Mouse (Mus musculus): ENCODE measurements around the gene Gbp4.
"Not testable (repeated sequence)": the region's sequence is repeated elsewhere in the genome, so short reads cannot be mapped to it uniquely, and the experiment has no call there.

The Gbp4 gene

DNA sequence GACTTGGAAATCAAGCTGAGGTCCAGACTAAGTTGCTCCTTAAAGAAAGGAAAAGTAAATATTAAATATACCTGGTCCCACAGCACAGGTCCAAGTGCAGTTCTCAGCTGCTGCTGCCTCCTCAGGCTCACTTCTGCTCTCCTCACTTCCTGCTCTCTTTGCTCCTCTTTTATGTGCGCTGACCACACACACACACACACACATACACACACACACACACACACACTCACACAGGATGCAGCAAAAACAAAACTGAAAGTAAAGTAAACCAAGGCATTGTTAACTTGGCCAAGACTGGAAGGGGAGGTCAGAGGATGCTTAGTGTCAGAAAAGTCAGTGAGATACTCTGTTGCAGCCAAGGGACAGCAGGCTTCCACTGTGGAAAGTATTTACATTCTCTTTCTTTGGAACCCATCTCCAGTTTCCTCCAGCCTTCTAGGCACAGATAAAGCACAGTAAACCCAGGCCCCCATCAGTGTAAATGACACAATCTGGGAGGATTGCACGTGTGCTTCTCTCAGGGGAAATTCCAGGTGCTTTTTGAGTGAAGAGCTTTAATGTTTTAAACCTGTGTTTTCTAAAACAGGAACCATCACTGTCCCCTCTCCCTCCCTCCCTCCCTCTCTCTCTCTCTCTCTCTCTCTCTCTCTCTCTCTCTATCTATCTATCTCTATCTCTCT is at the start of gene Gbp4, which contains the start of the genes Gbp9 and Gbp8:
Gene Gbp4 (minus strand): TSS at position 178 of the 680 bp plus-strand sequence.
Gene Gbp9 (minus strand): TSS at position 131 of the 680 bp plus-strand sequence.
Gene Gbp8 (minus strand): TSS at position 132 of the 680 bp plus-strand sequence.
- peak; percentile 83 for DNase-seq (ENCODE audit: low read depth, low spot score)

DNA sequence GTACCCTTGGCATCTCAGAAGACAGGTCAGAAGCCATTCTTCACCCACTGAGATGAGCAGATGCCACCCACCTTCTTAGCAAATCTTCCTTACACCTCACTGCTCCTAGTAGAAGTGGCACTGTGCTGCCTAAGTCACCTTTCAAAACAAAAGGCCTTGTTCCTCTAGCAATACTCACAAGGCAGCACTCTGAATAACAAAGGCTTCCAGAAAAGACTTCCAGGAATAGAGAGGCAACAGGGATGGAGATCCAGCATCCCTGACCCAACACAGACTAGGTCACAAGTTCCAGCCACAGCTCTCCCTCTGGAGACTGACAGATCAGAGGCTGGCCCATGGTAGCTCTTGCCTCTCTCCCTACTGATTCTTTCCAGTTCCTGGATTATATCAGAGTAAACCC is 42.1 kb upstream of the Gbp4 start:
- Histone ChIP-seq H3K27me3 (ENCODE audit: control insufficient read depth, insufficient read depth, low read length, poor library complexity, severe bottlenecking) (no peaks in the 10 kb centered on the region), H3K36me3 (ENCODE audit: control insufficient read depth, insufficient read depth, low read length, poor library complexity, severe bottlenecking) (no peaks in the 10 kb centered on the region)
- no peak for DNase-seq (ENCODE audit: low read depth, low spot score)

More for the DNA sequence above, at the start of gene Gbp4, which contains the start of the genes Gbp9 and Gbp8:
- not testable (repeated sequence) for H3K27me3 ChIP-seq (ENCODE audit: control insufficient read depth, insufficient read depth, low read length, poor library complexity, severe bottlenecking); H3K36me3 ChIP-seq (ENCODE audit: control insufficient read depth, insufficient read depth, low read length, poor library complexity, severe bottlenecking)

DNA sequence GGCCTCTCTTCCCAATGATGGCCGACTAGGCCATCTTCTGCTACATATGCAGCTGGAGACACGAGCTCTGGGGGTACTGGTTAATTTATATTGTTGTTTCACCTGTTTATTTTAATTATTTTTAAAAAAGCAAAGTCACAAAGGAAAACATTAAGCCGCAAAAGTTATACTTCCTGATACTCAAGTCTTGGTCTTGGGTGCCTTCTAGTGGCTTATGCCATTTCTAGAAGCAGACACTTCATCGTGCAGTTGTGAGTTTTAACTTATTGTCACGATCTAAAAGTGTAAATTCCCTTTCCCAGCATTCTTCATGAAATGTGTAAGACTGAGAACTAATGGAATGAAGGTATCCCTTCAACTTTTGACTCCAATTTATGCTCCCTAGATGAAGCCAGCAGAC is 17.2 kb upstream of the Gbp4 start:
- H3K27me3 ChIP-seq (ENCODE audit: control insufficient read depth, insufficient read depth, low read length, poor library complexity, severe bottlenecking): no peaks in the 10 kb centered on the region
- peak; percentile 40 for DNase-seq (ENCODE audit: low read depth, low spot score)
- H3K36me3 ChIP-seq (ENCODE audit: control insufficient read depth, insufficient read depth, low read length, poor library complexity, severe bottlenecking): no peaks in the 10 kb centered on the region

DNA sequence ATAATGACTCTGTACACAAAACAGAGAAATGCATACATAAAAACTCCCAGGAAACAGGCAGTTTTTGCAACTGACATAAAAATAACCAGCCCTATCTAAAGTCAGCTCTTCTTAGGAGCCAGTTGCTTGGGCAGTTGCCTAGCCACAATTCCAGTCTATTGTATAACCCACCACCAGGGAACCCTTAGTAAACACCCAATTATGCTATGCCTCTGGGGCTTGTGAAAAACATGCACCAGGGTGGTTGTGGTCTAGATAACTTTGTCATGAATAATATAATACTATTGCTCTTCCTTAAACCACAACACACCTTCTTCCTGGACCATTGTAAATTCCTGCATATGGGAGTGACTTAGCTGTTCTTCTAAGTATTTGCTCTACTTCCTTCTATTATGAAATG is 14.7 kb upstream of the Gbp4 start:
- Histone ChIP-seq H3K27me3 (ENCODE audit: control insufficient read depth, insufficient read depth, low read length, poor library complexity, severe bottlenecking) (no peaks in the 10 kb centered on the region), H3K36me3 (ENCODE audit: control insufficient read depth, insufficient read depth, low read length, poor library complexity, severe bottlenecking) (no peaks in the 10 kb centered on the region)
- no peak for DNase-seq (ENCODE audit: low read depth, low spot score)

DNA sequence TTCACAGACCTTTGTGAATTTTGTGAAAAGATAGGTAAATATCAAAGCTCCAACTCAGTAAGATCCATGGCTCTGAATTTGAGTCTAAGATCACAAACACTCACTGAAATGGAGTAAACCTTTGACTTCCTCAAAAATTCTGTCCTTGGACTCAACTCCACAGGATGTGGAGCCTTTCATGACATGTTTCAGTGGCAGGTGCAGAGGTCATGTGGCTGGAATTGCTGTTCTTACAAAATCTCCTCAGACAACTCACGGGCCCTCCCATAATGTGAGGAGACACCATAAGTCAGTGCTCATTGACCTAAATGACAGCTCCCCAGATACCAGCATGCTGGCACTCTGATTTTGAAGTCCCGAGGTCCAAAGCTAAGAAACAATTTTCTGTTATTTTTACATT is 8.7 kb upstream of the Gbp4 start:
- not testable (repeated sequence) for DNase-seq (ENCODE audit: low read depth, low spot score); H3K36me3 ChIP-seq (ENCODE audit: control insufficient read depth, insufficient read depth, low read length, poor library complexity, severe bottlenecking); H3K27me3 ChIP-seq (ENCODE audit: control insufficient read depth, insufficient read depth, low read length, poor library complexity, severe bottlenecking)

DNA sequence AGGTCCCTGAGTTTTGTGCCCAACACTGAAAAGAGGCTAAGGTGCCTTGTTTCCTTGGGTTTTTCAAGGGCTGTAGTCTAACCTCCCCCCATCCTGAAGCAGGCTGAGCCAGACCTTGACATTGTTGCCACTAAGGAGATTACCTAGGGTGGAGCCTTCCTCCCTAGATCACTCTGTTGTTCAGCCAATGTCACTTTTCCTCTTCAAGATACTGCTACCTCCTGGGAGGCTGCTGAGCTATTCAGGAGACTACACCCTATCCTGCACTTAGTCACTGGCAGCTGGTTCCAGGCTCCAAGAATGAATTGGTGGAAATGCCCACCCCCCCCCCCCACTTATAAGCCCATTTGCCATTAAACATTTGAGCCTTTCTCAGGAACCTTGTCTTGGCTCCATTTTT is 7.1 kb upstream of the Gbp4 start:
- no peak for DNase-seq (ENCODE audit: low read depth, low spot score)
- Histone ChIP-seq H3K27me3 (ENCODE audit: control insufficient read depth, insufficient read depth, low read length, poor library complexity, severe bottlenecking) (no peaks in the 10 kb centered on the region), H3K36me3 (ENCODE audit: control insufficient read depth, insufficient read depth, low read length, poor library complexity, severe bottlenecking) (no peaks in the 10 kb centered on the region)

DNA sequence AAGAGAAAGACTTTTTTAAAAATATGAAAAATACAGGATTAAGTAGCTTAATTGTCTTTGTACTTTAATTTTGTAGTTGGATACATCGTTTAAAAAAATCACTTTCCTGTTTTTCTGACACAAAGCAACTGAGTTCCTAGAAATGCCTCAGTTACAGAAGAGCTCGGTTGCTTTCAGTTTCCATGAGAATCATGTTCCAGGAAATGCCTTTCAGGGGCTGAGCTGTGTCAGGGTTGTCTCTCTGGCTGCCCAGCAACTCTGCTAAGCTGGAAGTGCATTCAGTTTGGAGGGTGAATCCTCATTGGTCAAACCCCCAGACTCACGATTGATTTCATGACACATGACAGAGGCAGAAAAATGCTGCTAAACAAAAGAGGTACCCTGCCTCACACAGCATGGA is 6.3 kb upstream of the Gbp4 start:
- H3K36me3 ChIP-seq (ENCODE audit: control insufficient read depth, insufficient read depth, low read length, poor library complexity, severe bottlenecking); H3K27me3 ChIP-seq (ENCODE audit: control insufficient read depth, insufficient read depth, low read length, poor library complexity, severe bottlenecking): not testable (repeated sequence)
- peak; percentile 15 for DNase-seq (ENCODE audit: low read depth, low spot score)

DNA sequence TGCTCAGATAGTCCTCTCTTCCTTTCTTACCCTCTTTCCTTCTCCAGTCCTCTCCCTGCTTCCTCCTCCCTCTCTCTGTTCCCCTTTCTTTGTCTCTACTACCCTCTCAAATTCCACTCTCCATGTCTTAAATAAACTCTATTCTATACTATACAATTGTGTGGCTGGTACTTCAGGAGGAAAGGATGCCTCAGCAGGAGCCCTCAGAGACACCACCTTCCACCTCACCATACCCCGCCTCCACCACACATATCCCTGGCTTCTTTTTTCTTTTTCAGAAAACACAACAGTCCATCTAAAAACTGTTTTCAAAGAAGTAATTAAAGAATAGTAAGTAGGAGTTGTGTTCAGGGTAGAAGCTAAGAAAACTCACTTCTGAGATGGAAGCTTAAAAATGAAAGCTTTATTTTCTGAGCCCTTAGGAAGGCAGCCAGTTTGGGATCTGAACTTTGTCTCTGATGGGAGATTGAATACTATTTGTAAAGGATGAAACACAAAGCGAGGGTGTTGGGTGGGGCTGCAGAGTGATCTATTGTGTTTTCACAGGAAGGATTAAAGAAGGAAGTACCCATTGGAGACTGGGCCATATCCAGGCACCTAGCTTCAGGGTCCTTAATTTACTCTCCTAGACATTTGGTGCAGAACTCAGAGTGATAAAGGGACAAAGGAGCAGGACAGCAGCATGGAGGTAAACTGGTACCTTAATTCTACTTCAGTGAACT is 864 bp upstream of the Gbp4 start:
- not testable (repeated sequence) for H3K27me3 ChIP-seq (ENCODE audit: control insufficient read depth, insufficient read depth, low read length, poor library complexity, severe bottlenecking); DNase-seq (ENCODE audit: low read depth, low spot score); H3K36me3 ChIP-seq (ENCODE audit: control insufficient read depth, insufficient read depth, low read length, poor library complexity, severe bottlenecking)

DNA sequence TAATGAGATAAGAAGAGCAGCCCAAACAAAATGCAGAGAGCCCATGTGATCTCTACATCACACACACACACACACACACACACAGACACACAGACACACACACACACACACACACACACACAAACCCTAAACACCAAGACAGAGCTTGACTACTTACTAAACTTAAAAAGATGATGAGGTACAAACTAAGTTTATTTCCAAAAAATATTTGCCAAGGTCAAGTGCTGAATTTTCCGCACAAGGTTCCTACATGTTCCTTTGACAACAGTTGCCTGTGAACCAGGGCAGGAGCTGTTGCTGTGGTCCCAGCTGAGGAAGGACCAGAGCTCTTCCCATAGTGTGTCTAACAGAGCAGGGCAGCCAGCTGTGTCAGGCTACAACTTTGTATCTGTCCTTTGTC is 480 bp downstream of the Gbp4 start:
- DNase-seq (ENCODE audit: low read depth, low spot score): peak; percentile 18

DNA sequence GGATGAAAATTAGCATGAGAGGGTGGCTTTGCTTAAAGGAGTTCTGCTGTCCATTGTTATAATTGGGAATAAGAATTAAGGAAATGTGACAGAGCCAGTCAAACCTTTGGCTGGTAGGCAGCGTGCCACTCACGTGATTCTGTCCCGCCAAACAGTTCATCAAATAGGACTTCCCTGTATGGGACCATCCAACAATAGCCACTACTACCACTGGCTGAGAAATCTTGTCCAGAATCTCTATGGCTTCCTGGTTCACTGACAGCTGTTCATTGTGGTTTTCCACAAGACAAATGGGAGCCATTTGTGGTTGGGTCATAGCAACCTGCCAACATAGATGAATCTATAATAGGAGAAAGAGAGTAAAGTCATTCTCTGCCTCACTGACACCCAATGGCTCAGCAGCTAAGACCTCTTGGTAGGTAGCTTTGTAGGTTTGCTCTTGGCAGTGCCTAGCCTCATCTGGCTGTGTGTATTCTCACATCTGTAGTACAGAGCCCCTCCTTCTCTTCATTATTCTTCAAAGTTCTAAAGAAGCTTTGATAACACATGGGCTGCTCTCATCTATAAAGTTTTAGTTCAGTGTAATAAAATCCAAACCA is 2.6 kb downstream of the Gbp4 start:
- DNase-seq (ENCODE audit: low read depth, low spot score); H3K27me3 ChIP-seq (ENCODE audit: control insufficient read depth, insufficient read depth, low read length, poor library complexity, severe bottlenecking); H3K36me3 ChIP-seq (ENCODE audit: control insufficient read depth, insufficient read depth, low read length, poor library complexity, severe bottlenecking): not testable (repeated sequence)

More for the DNA sequence above, 480 bp downstream of the Gbp4 start:
- no peaks in the 10 kb centered on the region for H3K27me3 ChIP-seq (ENCODE audit: control insufficient read depth, insufficient read depth, low read length, poor library complexity, severe bottlenecking)
- no peaks in the 10 kb centered on the region; the same call in 1 of the 2 replicates for H3K36me3 ChIP-seq (ENCODE audit: control insufficient read depth, insufficient read depth, low read length, poor library complexity, severe bottlenecking)

DNA sequence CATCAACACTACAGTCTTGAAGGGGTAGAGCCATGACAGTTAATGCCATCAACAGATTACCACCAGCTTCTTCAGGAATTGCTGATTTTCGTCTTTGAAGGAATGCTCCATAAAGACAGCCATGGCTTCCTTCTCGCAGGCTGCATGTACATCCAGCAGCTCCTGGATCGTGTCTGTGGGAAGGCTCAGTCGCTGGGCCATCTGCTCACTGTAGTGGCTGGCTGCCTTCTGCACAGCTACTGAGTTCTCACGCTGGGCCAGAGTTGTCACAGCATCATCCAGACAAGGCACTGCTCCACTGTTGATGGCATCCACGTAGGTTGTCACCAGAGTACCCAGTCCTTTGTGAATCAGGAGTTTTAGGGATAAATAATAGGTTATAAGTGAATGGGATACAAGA is 17.7 kb downstream of the Gbp4 start:
- DNase-seq (ENCODE audit: low read depth, low spot score); H3K27me3 ChIP-seq (ENCODE audit: control insufficient read depth, insufficient read depth, low read length, poor library complexity, severe bottlenecking): not testable (repeated sequence)
- H3K36me3 ChIP-seq (ENCODE audit: control insufficient read depth, insufficient read depth, low read length, poor library complexity, severe bottlenecking): peaks cover 17% of the 10 kb centered on the region

DNA sequence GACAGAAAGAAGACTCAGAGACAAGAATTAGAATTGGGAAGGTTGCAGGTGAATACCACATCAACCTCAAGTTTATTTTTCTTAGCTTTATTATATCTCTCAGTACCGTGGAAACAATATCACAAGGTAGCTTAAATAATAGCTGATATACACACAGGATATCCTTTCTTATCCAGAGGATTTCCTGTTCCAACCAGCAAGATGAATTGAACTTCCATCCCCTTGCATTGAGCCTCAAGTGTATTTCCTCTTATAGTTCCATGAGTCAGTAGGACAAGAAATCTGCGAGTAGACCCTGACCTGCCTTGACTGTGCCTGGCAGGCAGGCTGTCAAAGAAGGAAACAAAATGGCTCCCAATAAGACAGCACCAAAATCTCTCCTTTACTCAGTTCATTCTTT is 23.6 kb downstream of the Gbp4 start:
- peaks cover 8% of the 10 kb centered on the region for H3K36me3 ChIP-seq (ENCODE audit: control insufficient read depth, insufficient read depth, low read length, poor library complexity, severe bottlenecking)
- no peak for DNase-seq (ENCODE audit: low read depth, low spot score)

DNA sequence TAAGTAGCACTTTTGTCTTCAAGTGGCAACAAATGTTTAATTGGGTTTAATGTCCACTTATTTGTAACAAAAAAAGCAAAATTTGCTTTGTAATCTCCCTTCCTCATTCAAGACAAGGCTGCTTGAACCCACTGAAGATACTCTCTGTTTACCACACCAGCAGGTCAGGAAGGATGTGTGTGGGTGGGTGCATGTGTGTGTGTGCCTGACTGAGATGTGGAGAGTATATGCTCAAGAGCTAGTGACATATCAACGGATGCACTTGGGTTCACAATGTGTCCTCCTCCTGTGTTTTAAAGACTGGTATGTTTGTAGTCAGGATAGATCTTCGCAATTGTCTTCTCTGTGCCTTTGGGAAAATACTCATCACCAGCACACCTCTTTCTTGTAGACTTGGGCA is 24.7 kb downstream of the Gbp4 start:
- H3K36me3 ChIP-seq (ENCODE audit: control insufficient read depth, insufficient read depth, low read length, poor library complexity, severe bottlenecking): peaks cover 8% of the 10 kb centered on the region
- no peaks in the 10 kb centered on the region for H3K27me3 ChIP-seq (ENCODE audit: control insufficient read depth, insufficient read depth, low read length, poor library complexity, severe bottlenecking)
- DNase-seq (ENCODE audit: low read depth, low spot score): peak; percentile 77

More for the DNA sequence above, 23.6 kb downstream of the Gbp4 start:
- H3K27me3 ChIP-seq (ENCODE audit: control insufficient read depth, insufficient read depth, low read length, poor library complexity, severe bottlenecking): no peaks in the 10 kb centered on the region

DNA sequence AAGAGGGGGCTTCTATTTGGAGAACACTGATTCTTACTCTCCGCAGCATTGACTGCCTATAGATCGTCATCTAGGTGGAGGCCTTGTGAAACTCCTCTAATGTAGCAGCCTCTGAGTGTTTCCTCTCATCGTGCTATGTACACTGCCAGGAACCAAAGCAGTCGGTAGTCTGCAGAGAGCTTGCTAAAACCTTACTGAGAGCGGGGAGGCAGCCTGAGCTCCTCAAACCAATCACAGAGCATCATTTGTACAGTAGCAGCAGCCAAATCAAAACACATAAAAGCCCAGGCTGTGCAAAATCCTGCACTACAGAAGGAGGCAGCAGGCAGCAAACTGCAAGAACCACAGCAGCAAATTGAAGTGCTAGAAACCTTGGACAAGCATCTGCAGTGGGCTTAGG is 25.7 kb downstream of the Gbp4 start:
- Histone ChIP-seq H3K27me3 (ENCODE audit: control insufficient read depth, insufficient read depth, low read length, poor library complexity, severe bottlenecking) (no peaks in the 10 kb centered on the region), H3K36me3 (ENCODE audit: control insufficient read depth, insufficient read depth, low read length, poor library complexity, severe bottlenecking) (peaks cover 4% of the 10 kb centered on the region; the same call in 1 of the 2 replicates)
- DNase-seq (ENCODE audit: low read depth, low spot score): no peak

DNA sequence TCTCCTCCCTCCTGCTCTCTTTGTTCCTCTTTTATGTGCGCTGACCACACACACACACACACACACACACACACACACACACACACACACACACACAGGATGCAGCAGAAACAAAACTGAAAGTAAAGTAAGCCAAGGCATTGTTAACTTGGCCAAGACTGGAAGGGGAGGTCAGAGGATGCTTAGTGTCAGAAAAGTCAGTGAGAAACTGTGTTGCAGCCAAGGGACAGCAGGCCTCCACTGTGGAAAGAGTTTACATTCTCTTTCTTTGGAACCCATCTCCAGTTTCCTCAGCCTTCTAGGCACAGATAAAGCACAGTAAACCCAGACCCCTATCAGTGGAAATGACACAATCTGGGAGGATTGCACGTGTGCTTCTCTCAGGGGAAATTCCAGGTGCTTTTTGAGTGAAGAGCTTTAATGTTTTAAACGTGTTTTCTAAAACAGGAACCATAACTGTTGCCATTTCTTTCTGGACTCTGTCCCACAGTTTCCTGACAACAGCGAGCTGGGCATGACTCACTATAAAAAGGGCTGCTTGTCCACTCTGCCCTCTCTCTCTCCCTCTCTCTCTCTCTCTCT is 29.0 kb downstream of the Gbp4 start:
- DNase-seq (ENCODE audit: low read depth, low spot score): peak; percentile 84
- H3K27me3 ChIP-seq (ENCODE audit: control insufficient read depth, insufficient read depth, low read length, poor library complexity, severe bottlenecking); H3K36me3 ChIP-seq (ENCODE audit: control insufficient read depth, insufficient read depth, low read length, poor library complexity, severe bottlenecking): not testable (repeated sequence)
